Mouse (Mus musculus) MEL-GATA-1-ER (cell line): ENCODE measurements around the gene Olfr609.
"Not testable (repeated sequence)": the region's sequence is repeated elsewhere in the genome, so short reads cannot be mapped to it uniquely, and the experiment has no call there.

Experiments
- DNase-seq: peaks from one replicate; pipeline ENCODE4 v3.0.0-alpha.2; 2012; ENCODE audit warnings: low read depth; ENCODE audit errors: extremely low read depth

Olfr609 gene

GRCm38 (mm10) chr7:103497962-103498361 lies at the start of gene Olfr609:
Gene Olfr609 (minus strand): TSS chr7:103498062.
- DNase-seq: no peak

GRCm38 (mm10) chr7:103542617-103543016 lies 44.8 kb upstream of the Olfr609 start, which contains the start of gene Olfr612:
Gene Olfr612 (minus strand): TSS chr7:103542717.
- DNase-seq: not testable (repeated sequence)

- DNase-seq: not testable (repeated sequence)
Measured at GRCm38 (mm10) chr7:103520746-103521145, 22.9 kb upstream of the Olfr609 start, which contains the start of gene Olfr611. Gene Olfr611 (minus strand): TSS chr7:103520846.

- no peak for DNase-seq
Measured at GRCm38 (mm10) chr7:103512022-103512421, 14.2 kb upstream of the Olfr609 start, which contains the start of gene Olfr610. Gene Olfr610 (minus strand): TSS chr7:103512122.

GRCm38 (mm10) chr7:103477106-103477505 lies 20.8 kb downstream of the Olfr609 start:
- DNase-seq: not testable (repeated sequence)

GRCm38 (mm10) chr7:103469577-103469976 lies 28.3 kb downstream of the Olfr609 start, which contains the start of gene Olfr608:
Gene Olfr608 (plus strand): TSS chr7:103469877.
- DNase-seq: no peak

GRCm38 (mm10) chr7:103460590-103460989 lies 37.3 kb downstream of the Olfr609 start:
- no peak for DNase-seq

GRCm38 (mm10) chr7:103448746-103449145 lies 49.1 kb downstream of the Olfr609 start, which contains the start of gene Olfr606:
Gene Olfr606 (plus strand): TSS chr7:103449046.
- DNase-seq: no peak

- no peak for DNase-seq
Measured at GRCm38 (mm10) chr7:103445339-103445738, 52.5 kb downstream of the Olfr609 start, which contains the start of gene Olfr605. Gene Olfr605 (minus strand): TSS chr7:103445439.
